Mouse (Mus musculus) embryonic facial prominence, embryonic 13.5 days (tissue): ENCODE results near the gene Trim7. TPM values are rescaled to one million over a fixed set of nuclear protein-coding genes. Genes with fewer than 3 reads are reported as not detected.
"Not testable (repeated sequence)": the region's sequence is repeated elsewhere in the genome, so short reads cannot be mapped to it uniquely, and the experiment has no call there.

Experiments
- ATAC-seq: fragments of 200-750 bp; cut with Nextera tagmentation; 2 replicates; pipeline ENCODE4 v1.8.0; 2017; ENCODE audit warnings: low read depth; ENCODE audit not compliant: insufficient number of reproducible peaks, insufficient read depth, low FRiP score, low TSS enrichment
- H3K27ac ChIP-seq: fragments of 300-500 bp; sonication (generic); 2 replicates; pipeline ENCODE4 v1.5.1; 2015; ENCODE audit warnings: moderate library complexity, mild to moderate bottlenecking, inconsistent platforms
- H3K27me3 ChIP-seq: fragments of 300-500 bp; sonication (generic); 2 replicates; pipeline ENCODE4 v1.6.1; 2015; ENCODE audit warnings: mild to moderate bottlenecking, inconsistent platforms
- H3K36me3 ChIP-seq: fragments of 300-500 bp; sonication (generic); 2 replicates; pipeline ENCODE4 v1.6.1; 2015; ENCODE audit warnings: mild to moderate bottlenecking, inconsistent platforms
- H3K4me1 ChIP-seq: fragments of 300-500 bp; sonication (generic); 2 replicates; pipeline ENCODE4 v1.6.1; 2015; ENCODE audit warnings: inconsistent platforms
- H3K4me2 ChIP-seq: fragments of 300-500 bp; sonication (generic); 2 replicates; pipeline ENCODE4 v1.6.1; 2015; ENCODE audit warnings: moderate library complexity, mild to moderate bottlenecking, inconsistent platforms
- H3K4me3 ChIP-seq: fragments of 300-500 bp; sonication (generic); 2 replicates; pipeline ENCODE4 v1.5.1; 2015; ENCODE audit warnings: mild to moderate bottlenecking, inconsistent platforms
- H3K9ac ChIP-seq: fragments of 300-500 bp; sonication (generic); 2 replicates; pipeline ENCODE4 v1.6.1; 2015; ENCODE audit warnings: mild to moderate bottlenecking, inconsistent platforms
- H3K9me3 ChIP-seq: fragments of 300-500 bp; sonication (generic); 2 replicates; pipeline ENCODE4 v1.6.1; 2016; ENCODE audit warnings: inconsistent platforms
- WGBS: fragments of 180-500 bp; shearing (Covaris S2); methylation state at CpG from one replicate; pipeline ENCODE4 v1.1.7; 2015; ENCODE audit warnings: mixed read lengths; 5-methylcytosine and 5-hydroxymethylcytosine counted together
- polyA plus RNA-seq: library from polyadenylated mRNA; unstranded; fragments of >200 nt; fragmentation: Nextera tagmentation; extraction: Ambion mirVana; gene quantifications from 2 replicates; pipeline ENCODE4 v1.2.1, GENCODE M21; 2015

Trim7 gene
- polyA plus RNA-seq, 1 experiment from 2014 or later: 1.1 TPM

- Histone ChIP-seq H3K4me2 (peak overlapping the region; percentile 83), H3K4me1 (peaks cover 27% of the 10 kb centered on the region), H3K9me3 (no peaks in the 10 kb centered on the region), H3K36me3 (0 out of 2 replicates have a peak, but pooled peaks cover 8% of the 10 kb centered on the region), H3K27me3 (peaks cover 2% of the 10 kb centered on the region; the same call in 1 of the 2 replicates), H3K27ac (peak overlapping the region; percentile 93; the same call in 1 of the 2 replicates), H3K9ac (peak overlapping the region; percentile 89), H3K4me3 (peak overlapping the region; percentile 75)
- under 1% methylated on average over 16 of the region's 16 CpGs for WGBS
- ATAC-seq: peak; percentile 18; the same call in 1 of the 2 replicates
Observed at GRCm38 (mm10) chr11:48818346-48818745, 7.6 kb upstream of the Trim7 start.

GRCm38 (mm10) chr11:48819614-48820307 is 6.2 kb upstream of the Trim7 start:
- Histone ChIP-seq H3K9me3 (no peaks in the 10 kb centered on the region), H3K27me3 (peaks cover 16% of the 10 kb centered on the region), H3K4me3 (no peak overlapping the region), H3K36me3 (0 out of 2 replicates have a peak, but pooled peaks cover 2% of the 10 kb centered on the region), H3K4me1 (peaks cover 25% of the 10 kb centered on the region), H3K4me2 (no peak overlapping the region), H3K27ac (no peak overlapping the region), H3K9ac (no peak overlapping the region)
- ATAC-seq: no peak
- WGBS: 77% methylated on average over 7 of the region's 7 CpGs

- H3K4me2 ChIP-seq: no peak overlapping the region
- no peak overlapping the region for H3K4me3 ChIP-seq
- ATAC-seq: no peak
- H3K36me3 ChIP-seq: no peaks in the 10 kb centered on the region
- peaks cover 19% of the 10 kb centered on the region for H3K27me3 ChIP-seq
- no peak overlapping the region for H3K9ac ChIP-seq
- H3K27ac ChIP-seq: no peak overlapping the region
- peaks cover 20% of the 10 kb centered on the region for H3K4me1 ChIP-seq
- H3K9me3 ChIP-seq: no peaks in the 10 kb centered on the region
Observed at GRCm38 (mm10) chr11:48820308-48820674, 5.6 kb upstream of the Trim7 start.

- 83% methylated on average over 14 of the region's 14 CpGs for WGBS
- H3K4me1 ChIP-seq, H3K27ac ChIP-seq, H3K36me3 ChIP-seq, H3K9me3 ChIP-seq, H3K4me2 ChIP-seq, H3K9ac ChIP-seq, H3K4me3 ChIP-seq, ATAC-seq: not testable (repeated sequence)
- peaks cover 19% of the 10 kb centered on the region for H3K27me3 ChIP-seq
Observed at GRCm38 (mm10) chr11:48821299-48821698, 4.6 kb upstream of the Trim7 start.

GRCm38 (mm10) chr11:48822768-48823512 is 3.0 kb upstream of the Trim7 start:
- H3K36me3 ChIP-seq: no peaks in the 10 kb centered on the region
- H3K4me2 ChIP-seq: peak overlapping the region; percentile 80
- no peaks in the 10 kb centered on the region for H3K9me3 ChIP-seq
- peaks cover 19% of the 10 kb centered on the region for H3K27me3 ChIP-seq
- H3K9ac ChIP-seq: no peak overlapping the region
- H3K27ac ChIP-seq: no peak overlapping the region
- ATAC-seq: no peak
- H3K4me1 ChIP-seq: peaks cover 9% of the 10 kb centered on the region; the same call in 1 of the 2 replicates
- H3K4me3 ChIP-seq: peak overlapping the region; percentile 46
- WGBS: 32% methylated on average over 14 of the region's 14 CpGs

GRCm38 (mm10) chr11:48823536-48823972 is 2.4 kb upstream of the Trim7 start:
- Histone ChIP-seq H3K36me3 (no peaks in the 10 kb centered on the region), H3K9me3 (no peaks in the 10 kb centered on the region), H3K4me3 (peak overlapping the region; percentile 46), H3K4me1 (peaks cover 9% of the 10 kb centered on the region; the same call in 1 of the 2 replicates), H3K27ac (no peak overlapping the region), H3K9ac (peak overlapping the region; percentile 60), H3K27me3 (peaks cover 19% of the 10 kb centered on the region), H3K4me2 (peak overlapping the region; percentile 80)
- no peak for ATAC-seq
- WGBS: 1% methylated on average over 15 of the region's 15 CpGs

GRCm38 (mm10) chr11:48824311-48824830 is 1.6 kb upstream of the Trim7 start:
- peaks cover 9% of the 10 kb centered on the region; the same call in 1 of the 2 replicates for H3K4me1 ChIP-seq
- peak overlapping the region; percentile 60 for H3K9ac ChIP-seq
- H3K27ac ChIP-seq: no peak overlapping the region
- H3K4me3 ChIP-seq: peak overlapping the region; percentile 46
- H3K4me2 ChIP-seq: peak overlapping the region; percentile 80
- H3K36me3 ChIP-seq: no peaks in the 10 kb centered on the region
- no peak for ATAC-seq
- peaks cover 19% of the 10 kb centered on the region for H3K27me3 ChIP-seq
- no peaks in the 10 kb centered on the region for H3K9me3 ChIP-seq
- WGBS: 4% methylated on average over 22 of the region's 22 CpGs

GRCm38 (mm10) chr11:48826752-48827096 is 784 bp downstream of the Trim7 start:
- no peak for ATAC-seq
- H3K9me3 ChIP-seq: no peaks in the 10 kb centered on the region
- no peaks in the 10 kb centered on the region for H3K36me3 ChIP-seq
- H3K4me3 ChIP-seq: peak overlapping the region; percentile 49
- peak overlapping the region; percentile 73 for H3K9ac ChIP-seq
- H3K4me2 ChIP-seq: peak overlapping the region; percentile 66
- WGBS: 0% methylated on average over 6 of the region's 6 CpGs
- no peak overlapping the region; the same call in 1 of the 2 replicates for H3K27ac ChIP-seq
- peaks cover 9% of the 10 kb centered on the region; the same call in 1 of the 2 replicates for H3K4me1 ChIP-seq
- peaks cover 19% of the 10 kb centered on the region for H3K27me3 ChIP-seq

- no peaks in the 10 kb centered on the region for H3K9me3 ChIP-seq
- H3K4me3 ChIP-seq: no peak overlapping the region
- no peaks in the 10 kb centered on the region for H3K36me3 ChIP-seq
- 48% methylated on average over 6 of the region's 6 CpGs for WGBS
- H3K27ac ChIP-seq: no peak overlapping the region
- ATAC-seq: no peak
- no peak overlapping the region for H3K4me2 ChIP-seq
- H3K9ac ChIP-seq: no peak overlapping the region
- peaks cover 9% of the 10 kb centered on the region; the same call in 1 of the 2 replicates for H3K4me1 ChIP-seq
- peaks cover 19% of the 10 kb centered on the region for H3K27me3 ChIP-seq
Observed at GRCm38 (mm10) chr11:48827926-48828325, 2.0 kb downstream of the Trim7 start.

- Histone ChIP-seq H3K4me2 (no peak overlapping the region), H3K9ac (no peak overlapping the region), H3K9me3 (no peaks in the 10 kb centered on the region), H3K4me3 (no peak overlapping the region), H3K27ac (no peak overlapping the region), H3K27me3 (no peaks in the 10 kb centered on the region), H3K4me1 (no peaks in the 10 kb centered on the region), H3K36me3 (no peaks in the 10 kb centered on the region)
- 65% methylated on average over 2 of the region's 2 CpGs for WGBS
- no peak for ATAC-seq
Observed at GRCm38 (mm10) chr11:48830279-48830678, 4.3 kb downstream of the Trim7 start.

GRCm38 (mm10) chr11:48831273-48831672 is 5.3 kb downstream of the Trim7 start:
- no peaks in the 10 kb centered on the region for H3K36me3 ChIP-seq
- peaks cover 4% of the 10 kb centered on the region for H3K27me3 ChIP-seq
- no peaks in the 10 kb centered on the region for H3K4me1 ChIP-seq
- 71% methylated on average over 2 of the region's 2 CpGs for WGBS
- no peak overlapping the region for H3K4me2 ChIP-seq
- ATAC-seq: no peak
- no peak overlapping the region for H3K9ac ChIP-seq
- H3K9me3 ChIP-seq: no peaks in the 10 kb centered on the region
- H3K27ac ChIP-seq: no peak overlapping the region
- no peak overlapping the region for H3K4me3 ChIP-seq
